Mouse (Mus musculus): ENCODE results near the gene Il31.

The Il31 gene

GRCm38 (mm10) chr5:123473817-123474216, 15.5 kb downstream of the Il31 start:
- DNase-seq (ENCODE audit: low read depth, low spot score), result no peak

DNA sequence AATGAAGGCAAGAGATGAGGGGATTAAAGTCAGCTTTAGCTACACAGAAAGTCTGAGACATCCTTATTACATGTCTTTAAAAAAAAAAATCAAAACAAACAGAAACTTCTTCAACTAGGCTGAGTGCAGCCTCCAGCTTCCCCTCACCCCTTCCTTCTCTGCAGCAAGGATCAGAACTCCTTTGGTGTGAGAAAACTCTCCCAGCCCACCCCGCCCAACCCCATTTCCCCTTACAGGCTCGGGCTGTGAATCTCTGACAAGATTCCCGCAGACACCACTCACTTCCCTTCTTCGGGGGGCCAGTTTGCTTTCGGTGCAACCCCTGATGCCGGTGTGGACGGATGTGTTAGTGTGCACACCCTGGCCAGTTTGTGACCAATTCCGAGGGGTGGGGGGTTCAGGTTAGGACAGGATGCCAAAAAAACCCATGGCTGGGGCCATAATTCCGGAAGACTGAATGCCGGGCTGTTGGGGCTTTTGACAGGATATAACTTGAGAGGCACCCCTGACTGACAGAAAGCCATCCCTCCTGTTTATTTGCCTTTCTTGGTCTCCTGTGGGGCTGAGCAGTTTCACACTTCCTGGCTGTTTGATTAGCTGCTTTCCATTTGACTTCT, 18.4 kb downstream of the Il31 start:
- DNase-seq (ENCODE audit: low read depth, low spot score), result peak; percentile 51

DNA sequence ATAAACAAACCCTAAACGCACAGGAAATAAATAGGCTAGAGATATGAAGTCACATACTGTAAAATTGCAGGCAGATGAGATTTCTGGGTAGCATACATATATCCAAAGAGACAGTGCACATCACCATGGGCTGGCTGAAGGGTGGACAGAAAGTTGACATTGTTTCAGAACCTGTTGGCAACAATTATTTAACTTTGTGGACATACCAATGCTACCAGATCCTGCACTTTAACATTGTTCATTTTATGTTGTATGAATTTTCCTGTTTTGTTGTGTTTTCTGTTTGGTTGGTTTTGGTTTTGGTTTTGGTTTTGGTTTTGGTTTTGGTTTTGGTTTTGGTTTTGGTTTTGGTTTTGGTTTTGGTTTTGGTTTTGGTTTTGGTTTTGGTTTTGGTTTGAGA, 24.7 kb downstream of the Il31 start:
- peak; percentile 20 for DNase-seq (ENCODE audit: low read depth, low spot score)

DNA sequence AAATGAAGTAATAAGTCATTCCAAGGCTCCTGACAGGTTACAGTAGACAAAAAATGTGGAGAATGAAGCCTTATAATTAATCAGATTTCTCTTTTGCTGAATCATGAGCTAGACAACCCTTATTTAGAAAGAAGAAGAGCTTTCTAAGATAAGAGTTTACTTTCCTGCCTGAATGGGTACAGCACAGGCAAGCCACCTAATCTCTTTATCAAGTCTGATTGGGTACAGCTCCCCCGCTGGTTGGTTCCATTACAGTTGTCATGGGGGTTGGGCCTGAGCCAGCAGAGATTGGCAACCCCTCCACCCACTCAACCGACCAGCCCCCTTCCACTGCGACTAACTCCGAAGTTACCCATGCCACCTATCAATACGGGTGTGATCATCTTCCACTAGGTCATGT, 27.9 kb downstream of the Il31 start:
- DNase-seq (ENCODE audit: low read depth, low spot score), result peak; percentile 28

GRCm38 (mm10) chr5:123451886-123452285, 37.4 kb downstream of the Il31 start:
- no peak for DNase-seq (ENCODE audit: low read depth, low spot score)

DNA sequence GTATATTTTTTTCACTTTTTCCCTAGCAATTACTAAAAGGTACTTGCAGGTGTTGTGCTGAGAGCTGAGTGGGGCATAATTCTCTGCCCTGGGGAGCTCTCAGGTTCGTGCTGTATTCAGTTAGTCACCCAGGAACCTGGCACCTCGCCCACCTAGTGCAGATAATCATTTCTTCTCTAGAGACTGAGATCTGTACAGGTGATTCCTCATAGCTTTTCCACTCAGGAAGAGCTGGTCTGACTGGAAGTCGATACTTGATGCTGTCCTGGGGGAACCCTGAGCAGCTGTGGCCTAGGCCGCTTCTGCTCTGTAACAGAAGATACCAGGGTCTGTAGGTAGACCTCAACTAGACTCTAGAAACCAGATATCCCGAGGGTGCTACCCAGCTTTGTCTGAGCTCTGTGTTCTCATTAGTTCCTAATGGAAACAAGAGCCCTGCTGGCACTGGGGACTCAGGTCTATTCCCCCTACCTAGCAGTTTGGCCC, 44.4 kb downstream of the Il31 start:
- DNase-seq (ENCODE audit: low read depth, low spot score), result no peak

DNA sequence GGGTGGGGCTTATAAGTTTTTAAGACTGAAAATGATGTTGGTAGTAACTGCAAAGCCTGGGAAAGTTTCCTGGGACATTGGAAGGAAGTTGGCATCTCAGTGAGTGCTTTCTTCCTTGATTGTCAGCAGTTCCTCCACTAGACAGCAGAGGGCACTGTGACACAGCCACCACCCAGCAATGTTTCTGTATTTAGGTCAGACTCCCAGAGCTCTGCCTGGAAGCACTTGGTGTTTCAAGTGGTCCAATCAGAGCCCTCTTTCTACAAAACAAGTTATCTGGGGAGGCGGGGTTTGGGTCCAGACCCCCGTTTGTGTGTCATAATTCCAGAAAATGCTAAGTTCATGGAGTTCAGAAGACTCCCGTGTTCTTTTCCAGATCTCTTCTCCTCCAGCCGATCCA, 45.2 kb downstream of the Il31 start:
- peak; percentile 78 for DNase-seq (ENCODE audit: low read depth, low spot score)

DNA sequence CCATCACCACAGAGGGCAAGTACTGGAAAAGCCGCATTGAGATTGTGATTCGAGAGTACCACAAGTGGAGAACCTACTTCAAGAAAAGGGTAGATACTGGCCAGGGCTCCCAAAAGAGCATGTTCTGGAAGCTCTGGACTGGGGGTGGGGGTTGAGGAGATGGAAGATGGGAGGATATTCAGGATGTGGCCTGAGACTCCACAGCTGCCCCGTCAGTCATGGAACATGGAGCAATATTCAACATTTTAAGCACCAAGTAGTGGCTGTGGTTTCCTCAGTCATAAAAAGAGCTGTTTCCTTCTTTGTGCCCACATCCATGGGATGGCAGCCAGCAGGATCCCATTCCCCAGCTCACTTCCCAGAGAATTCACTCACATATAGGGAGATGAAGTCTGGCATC, 47.0 kb downstream of the Il31 start:
- no peak for DNase-seq (ENCODE audit: low read depth, low spot score)

DNA sequence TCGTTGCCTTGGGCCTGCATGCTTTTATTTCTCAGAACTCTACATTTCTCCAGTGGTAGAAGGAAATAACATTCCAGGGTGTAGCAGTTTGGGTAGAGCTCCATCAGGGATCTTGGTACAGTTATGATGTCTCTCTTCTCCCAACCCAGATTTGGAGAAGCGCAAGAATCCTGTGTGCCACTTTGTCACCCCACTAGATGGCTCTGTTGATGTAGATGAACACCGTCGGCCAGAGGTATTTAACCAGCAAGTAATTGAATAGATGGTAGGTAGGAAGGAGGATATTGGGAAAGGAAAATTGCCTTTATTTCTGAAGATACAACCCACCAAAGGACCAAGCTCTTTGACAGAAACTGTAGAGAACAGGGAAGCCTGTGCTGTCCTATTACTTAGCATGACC, 48.6 kb downstream of the Il31 start:
- DNase-seq (ENCODE audit: low read depth, low spot score), result no peak

DNA sequence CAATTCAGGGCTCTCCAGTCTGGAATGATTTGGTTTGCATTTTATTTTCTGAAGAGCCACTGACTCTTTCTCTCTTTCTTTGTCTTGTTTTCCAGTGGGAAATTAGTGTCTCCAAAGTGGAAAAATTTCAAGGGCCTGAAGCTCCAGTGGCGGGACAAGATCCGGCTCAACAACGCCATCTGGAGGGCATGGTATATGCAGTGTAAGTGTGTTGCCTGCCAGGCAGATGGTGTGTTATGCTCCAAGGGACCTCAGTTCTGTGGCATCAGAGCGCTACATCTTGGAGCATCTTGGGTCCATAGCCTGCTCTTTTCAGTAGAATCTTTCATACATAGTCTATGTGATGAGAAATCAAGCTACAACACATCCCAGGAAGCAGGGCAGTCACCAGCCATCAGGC, 49.3 kb downstream of the Il31 start:
- peak; percentile 24 for DNase-seq (ENCODE audit: low read depth, low spot score)

DNA sequence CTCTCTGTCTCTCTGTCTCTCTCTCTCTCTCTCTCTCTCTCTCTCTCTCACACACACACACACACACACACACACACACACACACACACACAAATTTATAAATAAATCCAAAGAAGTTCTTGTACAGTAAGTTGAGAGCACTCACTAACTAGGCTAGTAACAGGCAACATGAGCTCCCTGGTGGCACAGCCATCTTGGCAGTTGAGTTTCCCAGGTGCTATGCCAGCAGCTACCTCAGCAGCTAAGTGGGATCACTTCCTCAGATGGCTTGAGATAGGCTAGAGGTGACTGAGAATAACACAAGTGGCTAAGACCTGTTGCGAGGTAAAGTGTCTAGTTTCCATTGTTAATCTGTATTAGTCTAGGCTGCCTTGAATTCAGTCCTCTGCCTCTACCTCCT, 50.0 kb downstream of the Il31 start:
- no peak for DNase-seq (ENCODE audit: low read depth, low spot score)

DNA sequence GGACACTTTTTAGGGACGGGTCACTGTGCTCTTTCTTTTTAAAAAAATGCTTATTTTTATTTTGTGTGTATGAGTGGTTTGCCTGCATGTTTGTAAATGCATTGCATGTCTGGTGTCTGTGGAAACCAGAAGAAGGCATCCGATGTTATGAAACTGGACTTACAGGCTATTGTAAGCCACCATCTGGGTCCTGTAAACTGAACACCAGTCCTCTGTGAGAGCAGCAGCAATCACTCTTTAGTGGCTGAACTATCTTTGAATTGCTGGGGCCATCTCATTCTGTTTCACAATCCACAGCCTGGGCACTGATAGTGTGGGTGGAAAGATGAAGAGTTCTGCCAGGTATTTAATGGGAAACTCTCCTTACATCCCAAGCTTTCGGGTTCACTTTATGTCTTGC, 50.9 kb downstream of the Il31 start:
- DNase-seq (ENCODE audit: low read depth, low spot score), result no peak

- DNase-seq (ENCODE audit: low read depth, low spot score), result peak; percentile 80
These were observed 52.5 kb downstream of the Il31 start for GRCm38 (mm10) chr5:123436780-123437175.

GRCm38 (mm10) chr5:123436071-123436779, 53.1 kb downstream of the Il31 start:
- no peak for DNase-seq (ENCODE audit: low read depth, low spot score)

DNA sequence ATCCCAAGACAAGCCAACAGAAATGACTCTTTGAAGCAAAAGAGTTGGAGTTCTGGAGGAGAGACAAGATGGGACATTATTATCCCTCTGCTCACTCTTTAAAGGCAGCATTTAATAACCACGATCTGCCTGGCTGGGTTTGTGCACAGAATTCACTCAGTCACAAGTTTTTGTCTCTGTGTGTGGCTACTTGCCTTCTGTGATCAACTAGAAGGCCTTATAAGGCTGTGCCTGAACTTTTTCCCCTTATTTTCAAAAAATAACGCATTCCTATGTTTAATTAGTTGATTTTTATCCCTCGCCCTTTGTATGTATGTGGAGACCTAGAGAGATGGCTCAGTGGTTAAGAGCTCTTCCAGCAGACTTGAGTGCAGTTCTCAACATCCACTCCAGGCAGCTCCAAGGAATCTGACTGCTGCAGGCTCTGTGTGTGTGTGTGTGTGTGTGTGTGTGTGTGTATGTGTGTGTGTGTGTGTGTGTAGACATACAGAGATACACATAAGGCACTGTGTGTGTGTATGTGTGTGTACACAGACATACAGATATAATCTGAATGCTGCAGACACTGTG, 56.9 kb downstream of the Il31 start:
- no peak for DNase-seq (ENCODE audit: low read depth, low spot score)

DNA sequence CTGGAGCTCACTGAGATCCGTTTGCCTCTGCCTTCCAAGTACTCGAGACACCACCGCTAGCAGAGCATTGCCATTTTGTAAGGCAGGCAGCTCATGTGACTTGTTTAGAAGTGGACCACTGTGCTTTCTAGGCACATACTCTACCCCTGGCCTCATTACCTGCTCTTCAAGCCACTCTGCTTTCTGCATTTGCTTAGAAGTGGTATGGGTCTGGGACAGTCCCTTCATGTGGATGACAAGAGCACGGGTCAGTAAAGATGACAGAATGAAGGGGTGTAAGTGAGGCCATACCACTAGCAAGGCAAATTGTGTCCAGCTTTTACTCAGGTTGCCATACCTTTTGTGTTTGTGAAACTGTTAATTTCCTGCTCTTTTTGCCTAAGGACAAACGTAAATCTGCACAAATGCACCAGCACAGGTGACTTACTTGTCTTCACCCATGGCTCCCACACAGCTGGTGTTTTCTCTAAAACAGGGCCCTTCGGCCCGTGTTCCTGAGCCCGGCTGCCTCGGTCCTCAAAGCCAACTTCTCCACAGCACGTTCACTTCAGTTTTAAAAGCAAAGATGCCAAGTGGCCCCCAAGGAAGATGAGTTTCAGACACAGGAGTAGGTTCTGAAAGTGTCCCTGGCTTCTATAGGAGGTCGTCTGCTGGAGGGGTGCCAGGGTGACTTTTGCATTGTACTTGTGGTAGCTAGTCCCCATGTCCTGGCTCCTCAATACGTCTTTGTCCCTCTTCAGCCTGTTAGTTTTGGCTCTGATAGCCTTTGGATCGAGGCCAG, 57.6 kb downstream of the Il31 start:
- DNase-seq (ENCODE audit: low read depth, low spot score), result no peak

Data from CD4-positive, CD25-positive, alpha-beta regulatory T cell, adult 2 months (primary cell).